Mouse (Mus musculus): ENCODE measurements around the gene Ino80e. TPM values are rescaled to one million over a fixed set of nuclear protein-coding genes. Genes with fewer than 3 reads are reported as not detected.

The Ino80e gene
- polyA plus RNA-seq, 1 experiment from 2014 or later, result 124 TPM

DNA sequence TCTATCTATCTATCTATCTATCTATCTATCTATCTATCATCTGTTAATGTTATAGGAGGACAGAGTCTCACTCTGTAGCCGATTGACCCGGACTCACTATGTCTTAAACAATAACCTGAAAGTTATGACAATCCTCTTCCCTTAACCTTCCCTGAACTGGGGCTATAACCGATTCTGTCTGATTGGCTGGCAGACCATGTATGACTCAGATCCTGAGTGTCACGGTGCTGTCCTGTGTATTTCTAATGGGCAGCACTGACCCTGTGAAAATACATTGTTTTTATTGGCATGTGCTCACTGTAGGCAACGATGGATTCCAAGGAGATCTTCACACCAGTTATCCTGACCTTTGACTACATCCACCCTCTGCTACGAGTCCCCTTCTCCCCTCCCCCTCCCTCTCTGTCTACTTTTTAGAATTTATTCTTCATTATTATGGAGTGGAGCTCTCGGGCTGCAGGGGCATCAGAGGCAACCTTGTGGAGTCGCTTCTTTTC, 46.4 kb downstream of the Ino80e start:
- H3K9ac ChIP-seq (ENCODE audit: low read depth, low read length), result no peak overlapping the region
- H3K4me2 ChIP-seq, result no peak overlapping the region
- H3K9me3 ChIP-seq (ENCODE audit: control insufficient read depth, low read length), result no peaks in the 10 kb centered on the region
- no peak overlapping the region for H3K4me3 ChIP-seq (ENCODE audit: low read depth, low read length)
- no peaks in the 10 kb centered on the region for H3K27me3 ChIP-seq (replicated peaks; ENCODE audit: control insufficient read depth, insufficient read depth, low read length)
- no peaks in the 10 kb centered on the region for H3K4me1 ChIP-seq (replicated peaks; ENCODE audit: control insufficient read depth, insufficient read depth, low read length)
- ATAC-seq (replicated peaks; ENCODE audit: low FRiP score) (no peak), DNase-seq (ENCODE audit: low spot score) (no peak)
- H3K36me3 ChIP-seq (ENCODE audit: control insufficient read depth, insufficient read depth, low read length), result no peaks in the 10 kb centered on the region
- WGBS, result 74% methylated on average over 8 of the region's 8 CpGs
- no peak overlapping the region for H3K27ac ChIP-seq (ENCODE audit: low read depth, low read length)

DNA sequence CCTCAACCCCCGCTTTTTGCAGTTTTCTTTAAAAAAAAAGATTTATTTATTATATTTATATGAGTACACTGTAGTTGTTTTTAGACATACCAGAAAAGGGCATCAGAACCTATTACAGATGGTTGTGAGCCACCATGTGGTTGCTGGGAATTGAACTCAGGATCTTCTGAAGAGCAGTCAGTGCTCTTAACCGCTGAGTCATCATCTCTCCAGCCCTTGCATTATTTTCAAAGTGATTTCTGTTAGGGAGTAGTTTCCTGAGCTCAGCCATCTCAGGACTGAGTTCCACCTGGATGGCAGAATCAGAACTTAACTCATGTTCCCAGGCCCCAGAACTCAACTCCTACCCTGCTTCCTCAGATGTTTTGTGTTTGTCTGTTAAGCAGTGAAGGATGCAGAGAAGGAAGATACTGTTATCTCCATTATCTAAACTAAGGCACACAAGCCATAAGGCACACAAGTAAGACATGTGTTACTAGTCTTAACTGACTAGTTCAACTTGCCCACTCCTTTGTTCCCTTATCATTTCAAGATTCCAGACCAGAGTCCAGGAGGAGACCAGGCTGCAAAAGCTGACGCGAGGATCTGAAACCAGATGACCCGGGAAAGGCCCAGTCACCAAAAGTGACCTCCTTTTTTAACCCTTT, 52.3 kb downstream of the Ino80e start:
- H3K9ac ChIP-seq (ENCODE audit: low read depth, low read length), result peak overlapping the region; percentile 78
- WGBS, result 41% methylated on average over 5 of the region's 5 CpGs
- peak overlapping the region; percentile 77; the same call in 1 of the 2 replicates for H3K27ac ChIP-seq (ENCODE audit: low read depth, low read length)

DNA sequence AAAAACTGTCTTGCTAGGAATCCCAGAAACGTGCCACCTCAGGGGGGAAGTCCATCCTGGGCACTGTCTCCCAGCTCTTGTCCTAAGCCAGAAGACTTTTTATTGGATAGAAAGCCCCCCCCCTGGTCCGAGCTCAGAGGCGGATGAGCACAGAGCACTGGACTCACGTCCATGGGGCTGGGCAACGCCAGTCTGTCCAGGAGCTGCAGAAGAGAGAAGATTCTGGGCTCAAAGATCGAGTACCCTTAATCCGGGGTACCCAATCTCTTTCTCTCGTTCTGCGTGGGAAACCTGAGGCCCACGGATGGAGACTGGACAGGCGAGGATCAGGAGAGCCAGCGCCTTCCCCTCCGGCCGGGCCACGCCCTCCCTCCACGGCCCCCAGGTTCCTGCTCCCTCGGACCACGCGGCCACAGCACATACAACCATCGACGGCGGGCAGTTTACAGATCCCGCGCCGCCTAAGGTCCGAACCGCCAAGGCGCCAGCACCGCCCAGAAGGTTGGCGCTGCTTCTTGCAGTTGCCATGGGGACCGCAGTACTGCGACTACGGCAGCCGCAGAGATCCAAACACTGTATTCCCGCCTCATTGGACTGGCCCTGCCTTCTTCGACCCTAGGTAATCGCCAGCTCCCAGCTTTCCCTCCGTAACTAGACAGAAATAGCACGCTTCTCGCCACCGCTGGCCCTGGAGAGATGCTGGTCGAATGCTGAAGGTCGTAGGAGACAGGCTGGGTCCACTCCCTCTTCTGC, 53.3 kb downstream of the Ino80e start:
- Histone ChIP-seq H3K4me2 (peak overlapping the region; percentile 96), H3K4me1 (replicated peaks; ENCODE audit: control insufficient read depth, insufficient read depth, low read length) (peaks cover 22% of the 10 kb centered on the region), H3K9ac (ENCODE audit: low read depth, low read length) (peak overlapping the region; percentile 78), H3K27me3 (replicated peaks; ENCODE audit: control insufficient read depth, insufficient read depth, low read length) (no peaks in the 10 kb centered on the region), H3K36me3 (ENCODE audit: control insufficient read depth, insufficient read depth, low read length) (0 out of 2 replicates have a peak, but pooled peaks cover 2% of the 10 kb centered on the region), H3K27ac (ENCODE audit: low read depth, low read length) (peak overlapping the region; percentile 77), H3K9me3 (ENCODE audit: control insufficient read depth, low read length) (no peaks in the 10 kb centered on the region), H3K4me3 (ENCODE audit: low read depth, low read length) (peak overlapping the region; percentile 72)
- DNase-seq (ENCODE audit: low spot score) (peak; percentile 81), ATAC-seq (replicated peaks; ENCODE audit: low FRiP score) (peak; percentile 89)
- 2% methylated on average over 41 of the region's 43 CpGs for WGBS

More for the DNA sequence above, 52.3 kb downstream of the Ino80e start:
- DNase-seq (ENCODE audit: low spot score) (no peak), ATAC-seq (replicated peaks; ENCODE audit: low FRiP score) (0 out of 2 replicates have a peak, but pooled peaks have one; percentile 11)
- peaks cover 22% of the 10 kb centered on the region for H3K4me1 ChIP-seq (replicated peaks; ENCODE audit: control insufficient read depth, insufficient read depth, low read length)
- no peaks in the 10 kb centered on the region for H3K27me3 ChIP-seq (replicated peaks; ENCODE audit: control insufficient read depth, insufficient read depth, low read length)
- 0 out of 2 replicates have a peak, but pooled peaks cover 2% of the 10 kb centered on the region for H3K36me3 ChIP-seq (ENCODE audit: control insufficient read depth, insufficient read depth, low read length)
- no peaks in the 10 kb centered on the region for H3K9me3 ChIP-seq (ENCODE audit: control insufficient read depth, low read length)
- peak overlapping the region; percentile 96 for H3K4me2 ChIP-seq
- H3K4me3 ChIP-seq (ENCODE audit: low read depth, low read length), result peak overlapping the region; percentile 72; the same call in 1 of the 2 replicates

DNA sequence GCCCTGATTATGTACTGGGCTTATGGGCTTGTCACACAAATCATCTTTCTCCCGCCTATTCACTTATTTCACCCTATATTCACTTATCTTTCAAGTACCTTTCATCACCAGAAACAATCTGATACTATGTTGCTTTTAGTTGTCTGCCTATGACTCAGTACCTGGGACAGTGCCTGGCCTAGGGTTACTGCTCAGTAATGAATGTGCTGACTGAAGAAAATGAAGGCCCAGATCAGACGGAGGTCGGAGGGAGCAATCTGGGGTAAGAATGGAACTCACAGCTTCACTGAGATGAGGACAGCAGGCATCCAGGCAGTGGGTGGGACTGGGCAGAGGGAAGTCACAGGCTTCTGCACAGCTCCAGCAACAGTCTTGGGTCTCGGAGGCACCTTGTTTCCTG, 54.8 kb downstream of the Ino80e start:
- H3K4me3 ChIP-seq (ENCODE audit: low read depth, low read length), result no peak overlapping the region

DNA sequence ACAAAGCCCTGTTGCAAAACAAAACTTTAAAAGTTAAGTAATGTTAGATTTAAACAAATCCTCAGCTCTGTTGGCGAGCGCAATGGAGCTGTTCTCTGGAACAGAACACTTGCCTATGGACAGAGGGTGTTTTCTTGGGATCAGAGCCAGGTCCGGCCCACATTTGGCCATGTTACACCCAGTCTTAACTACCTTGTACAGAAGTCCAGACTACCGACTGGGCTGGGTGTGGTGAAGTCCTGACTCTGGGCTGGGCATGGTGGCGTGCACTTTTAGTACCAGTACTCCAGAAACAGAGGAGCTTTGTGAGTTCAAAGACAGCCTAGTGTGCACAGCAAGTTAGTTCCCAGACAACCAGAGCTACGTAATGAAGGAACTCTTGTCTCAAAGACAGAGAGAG, 55.2 kb downstream of the Ino80e start:
- Histone ChIP-seq H3K36me3 (ENCODE audit: control insufficient read depth, insufficient read depth, low read length) (peaks cover 2% of the 10 kb centered on the region; the same call in 1 of the 2 replicates), H3K4me1 (replicated peaks; ENCODE audit: control insufficient read depth, insufficient read depth, low read length) (peaks cover 28% of the 10 kb centered on the region), H3K9ac (ENCODE audit: low read depth, low read length) (no peak overlapping the region), H3K27ac (ENCODE audit: low read depth, low read length) (0 out of 2 replicates have a peak overlapping the region, but pooled peaks have one; percentile 6), H3K4me2 (no peak overlapping the region), H3K4me3 (ENCODE audit: low read depth, low read length) (no peak overlapping the region), H3K9me3 (ENCODE audit: control insufficient read depth, low read length) (no peaks in the 10 kb centered on the region), H3K27me3 (replicated peaks; ENCODE audit: control insufficient read depth, insufficient read depth, low read length) (no peaks in the 10 kb centered on the region)
- WGBS, result 85% methylated on average over 6 of the region's 6 CpGs
- ATAC-seq (replicated peaks; ENCODE audit: low FRiP score) (no peak), DNase-seq (ENCODE audit: low spot score) (no peak)

More for the DNA sequence above, 54.8 kb downstream of the Ino80e start:
- H3K4me1 ChIP-seq (replicated peaks; ENCODE audit: control insufficient read depth, insufficient read depth, low read length), result peaks cover 28% of the 10 kb centered on the region
- no peak overlapping the region; the same call in 1 of the 2 replicates for H3K9ac ChIP-seq (ENCODE audit: low read depth, low read length)
- H3K27ac ChIP-seq (ENCODE audit: low read depth, low read length), result 0 out of 2 replicates have a peak overlapping the region, but pooled peaks have one; percentile 6
- H3K4me2 ChIP-seq, result no peak overlapping the region; the same call in 1 of the 2 replicates
- peaks cover 2% of the 10 kb centered on the region; the same call in 1 of the 2 replicates for H3K36me3 ChIP-seq (ENCODE audit: control insufficient read depth, insufficient read depth, low read length)
- WGBS, result 80% methylated on average over 4 of the region's 4 CpGs
- H3K27me3 ChIP-seq (replicated peaks; ENCODE audit: control insufficient read depth, insufficient read depth, low read length), result no peaks in the 10 kb centered on the region
- H3K9me3 ChIP-seq (ENCODE audit: control insufficient read depth, low read length), result no peaks in the 10 kb centered on the region
- ATAC-seq (replicated peaks; ENCODE audit: low FRiP score) (no peak), DNase-seq (ENCODE audit: low spot score) (no peak)

DNA sequence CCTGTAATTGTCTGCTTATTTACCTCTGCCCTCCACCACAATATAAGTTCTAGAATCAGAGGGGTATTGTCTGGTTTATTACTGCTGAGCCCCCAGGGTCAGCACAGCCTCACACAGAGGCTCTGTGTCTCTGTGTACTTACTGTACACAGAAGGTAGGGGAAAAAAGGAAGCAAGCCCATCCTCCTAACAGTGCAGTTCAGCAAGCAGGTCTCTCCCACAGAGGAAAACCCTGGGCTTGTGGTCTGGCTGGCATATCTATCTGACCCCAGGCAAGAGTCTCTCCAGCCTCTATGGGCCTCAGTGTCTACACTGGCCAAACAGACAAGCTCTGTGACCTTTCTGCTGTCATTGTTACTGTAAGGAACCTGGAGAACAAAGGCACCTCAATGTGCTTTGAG, 58.4 kb downstream of the Ino80e start:
- Histone ChIP-seq H3K27ac (ENCODE audit: low read depth, low read length) (no peak overlapping the region), H3K4me3 (ENCODE audit: low read depth, low read length) (no peak overlapping the region), H3K9ac (ENCODE audit: low read depth, low read length) (0 out of 2 replicates have a peak overlapping the region, but pooled peaks have one; percentile 15), H3K9me3 (ENCODE audit: control insufficient read depth, low read length) (no peaks in the 10 kb centered on the region), H3K36me3 (ENCODE audit: control insufficient read depth, insufficient read depth, low read length) (peaks cover 2% of the 10 kb centered on the region; the same call in 1 of the 2 replicates), H3K27me3 (replicated peaks; ENCODE audit: control insufficient read depth, insufficient read depth, low read length) (no peaks in the 10 kb centered on the region), H3K4me2 (peak overlapping the region; percentile 25), H3K4me1 (replicated peaks; ENCODE audit: control insufficient read depth, insufficient read depth, low read length) (peaks cover 28% of the 10 kb centered on the region)
- no peak for ATAC-seq (replicated peaks; ENCODE audit: low FRiP score)
- DNase-seq (ENCODE audit: low spot score), result no peak

DNA sequence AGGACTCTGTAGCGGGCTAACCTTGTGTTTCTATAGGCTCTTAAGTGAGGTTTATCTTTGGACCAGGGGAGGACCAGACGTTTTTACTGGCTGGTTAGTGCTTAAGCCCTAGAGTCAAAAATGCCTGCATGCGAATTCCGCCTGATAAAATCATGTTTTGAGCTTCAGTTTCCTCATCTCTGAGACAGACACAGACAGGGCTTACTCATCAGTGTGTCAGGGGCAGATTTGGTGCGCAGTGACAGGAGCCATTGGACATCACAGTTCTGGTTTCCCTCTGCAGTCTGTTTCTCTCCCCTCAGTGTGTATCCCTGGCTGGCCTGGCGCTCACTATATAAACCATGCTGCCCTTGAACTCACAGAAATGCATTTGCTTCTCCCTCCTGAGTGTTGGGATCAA, 59.0 kb downstream of the Ino80e start:
- Histone ChIP-seq H3K36me3 (ENCODE audit: control insufficient read depth, insufficient read depth, low read length) (peaks cover 2% of the 10 kb centered on the region; the same call in 1 of the 2 replicates), H3K4me3 (ENCODE audit: low read depth, low read length) (no peak overlapping the region), H3K4me1 (replicated peaks; ENCODE audit: control insufficient read depth, insufficient read depth, low read length) (peaks cover 22% of the 10 kb centered on the region), H3K27me3 (replicated peaks; ENCODE audit: control insufficient read depth, insufficient read depth, low read length) (no peaks in the 10 kb centered on the region), H3K9ac (ENCODE audit: low read depth, low read length) (no peak overlapping the region), H3K4me2 (no peak overlapping the region), H3K9me3 (ENCODE audit: control insufficient read depth, low read length) (no peaks in the 10 kb centered on the region), H3K27ac (ENCODE audit: low read depth, low read length) (no peak overlapping the region)
- 58% methylated on average over 6 of the region's 6 CpGs for WGBS
- ATAC-seq (replicated peaks; ENCODE audit: low FRiP score) (no peak), DNase-seq (ENCODE audit: low spot score) (no peak)

DNA sequence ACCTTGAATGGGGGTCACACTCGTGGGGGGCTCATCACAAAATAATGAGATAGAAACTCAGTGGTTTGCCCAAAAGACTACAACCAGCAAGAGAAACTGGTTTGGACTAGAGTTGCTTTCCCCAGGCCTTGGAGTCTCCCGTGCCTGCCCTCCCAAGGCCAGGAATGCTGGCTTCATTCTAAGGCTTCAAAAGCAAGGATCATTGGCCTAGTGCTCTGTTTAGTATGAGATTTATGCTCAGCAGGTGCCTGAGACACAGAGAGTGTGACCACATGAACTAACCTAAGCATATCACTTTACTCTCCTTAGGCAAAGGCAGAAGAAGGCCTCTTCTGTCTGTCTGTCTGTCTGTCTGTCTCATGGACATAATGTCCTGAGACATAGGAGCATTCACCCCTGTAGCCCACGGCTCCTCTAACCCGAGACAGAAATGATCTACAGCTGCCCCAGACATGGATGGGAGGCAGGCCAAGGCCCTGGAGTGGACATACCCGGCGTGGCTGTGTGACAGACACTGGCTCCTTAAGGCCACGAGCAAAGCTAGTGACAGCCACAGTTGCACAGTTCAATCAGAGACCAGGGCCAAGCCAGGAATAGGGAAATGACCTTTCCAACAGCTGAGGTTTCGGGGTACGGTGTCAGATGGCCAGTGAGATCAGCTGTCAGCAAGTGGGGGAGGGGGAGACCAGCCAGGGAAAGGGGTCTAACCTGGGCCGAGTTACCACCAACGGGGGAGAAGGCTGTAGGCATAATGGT, 59.9 kb downstream of the Ino80e start:
- no peaks in the 10 kb centered on the region for H3K9me3 ChIP-seq (ENCODE audit: control insufficient read depth, low read length)
- DNase-seq (ENCODE audit: low spot score), result no peak
- no peak for ATAC-seq (replicated peaks; ENCODE audit: low FRiP score)
- H3K27me3 ChIP-seq (replicated peaks; ENCODE audit: control insufficient read depth, insufficient read depth, low read length), result no peaks in the 10 kb centered on the region
- H3K4me2 ChIP-seq, result no peak overlapping the region
- 80% methylated on average over 11 of the region's 11 CpGs for WGBS
- peaks cover 21% of the 10 kb centered on the region for H3K4me1 ChIP-seq (replicated peaks; ENCODE audit: control insufficient read depth, insufficient read depth, low read length)
- no peak overlapping the region for H3K4me3 ChIP-seq (ENCODE audit: low read depth, low read length)
- H3K9ac ChIP-seq (ENCODE audit: low read depth, low read length), result no peak overlapping the region
- H3K27ac ChIP-seq (ENCODE audit: low read depth, low read length), result no peak overlapping the region
- peaks cover 6% of the 10 kb centered on the region; the same call in 1 of the 2 replicates for H3K36me3 ChIP-seq (ENCODE audit: control insufficient read depth, insufficient read depth, low read length)
